Mouse (Mus musculus) forebrain, embryonic 14.5 days (tissue): ENCODE measurements around the gene Tusc2. TPM values are rescaled to one million over a fixed set of nuclear protein-coding genes. Genes with fewer than 3 reads are reported as not detected.

Experiments
- ATAC-seq: fragments of 200-750 bp; cut with Nextera tagmentation; 2 replicates; pipeline ENCODE4 v1.8.0; 2017; ENCODE audit warnings: mild to moderate bottlenecking, moderate library complexity
- DNase-seq: peaks from one replicate; pipeline ENCODE4 v3.0.0-alpha.2; 2015; ENCODE audit warnings: low spot score
- H3K27ac ChIP-seq: fragments of 300-500 bp; sonication (generic); 2 replicates; pipeline ENCODE4 v1.5.1; 2014; ENCODE audit warnings: low read depth, mild to moderate bottlenecking, control low read depth, low read length, moderate library complexity
- H3K27me3 ChIP-seq: fragments of 300-500 bp; sonication (generic); replicated peaks from 2 replicates; pipeline ENCODE4 v1.6.1; 2014; ENCODE audit warnings: low read length, control low read depth, mixed read lengths; ENCODE audit not compliant: control insufficient read depth, insufficient read depth
- H3K36me3 ChIP-seq: fragments of 300-500 bp; sonication (generic); 2 replicates; pipeline ENCODE4 v1.6.1; 2014; ENCODE audit warnings: low read length, control low read depth; ENCODE audit not compliant: control insufficient read depth, insufficient read depth
- H3K4me1 ChIP-seq: fragments of 300-500 bp; sonication (generic); 2 replicates; pipeline ENCODE4 v1.6.1; 2014; ENCODE audit warnings: antibody characterized with exemption, low read length, control low read depth; ENCODE audit not compliant: control insufficient read depth, insufficient read depth
- H3K4me2 ChIP-seq: fragments of 300-500 bp; sonication (generic); 2 replicates; pipeline ENCODE4 v1.6.1; 2014; ENCODE audit warnings: mild to moderate bottlenecking, control low read depth, low read length
- H3K4me3 ChIP-seq: fragments of 300-500 bp; sonication (generic); 2 replicates; pipeline ENCODE4 v1.5.1; 2014; ENCODE audit warnings: low read depth, low read length, control low read depth
- H3K9ac ChIP-seq: fragments of 300-500 bp; sonication (generic); 2 replicates; pipeline ENCODE4 v1.6.1; 2014; ENCODE audit warnings: mild to moderate bottlenecking, low read length, control low read depth, moderate library complexity
- H3K9me3 ChIP-seq: fragments of 300-500 bp; sonication (generic); replicated peaks from 2 replicates; pipeline ENCODE4 v1.6.1; 2016; ENCODE audit warnings: low read length, control low read depth, mixed read lengths; ENCODE audit not compliant: control insufficient read depth
- WGBS: fragments of 180-500 bp; shearing (Covaris S2); extraction: QIAGEN DNeasy Blood & Tissue Kit; methylation state at CpG from one replicate; pipeline ENCODE4 v1.1.7; 2014; 5-methylcytosine and 5-hydroxymethylcytosine counted together
- polyA plus RNA-seq: library from polyadenylated mRNA; unstranded; fragments of >200 nt; fragmentation: Nextera tagmentation; extraction: Ambion mirVana; gene quantifications from 2 replicates; pipeline ENCODE4 v1.2.1, GENCODE M21; 2014

The Tusc2 gene
- polyA plus RNA-seq, 1 experiment from 2014 or later = 107 TPM

DNA sequence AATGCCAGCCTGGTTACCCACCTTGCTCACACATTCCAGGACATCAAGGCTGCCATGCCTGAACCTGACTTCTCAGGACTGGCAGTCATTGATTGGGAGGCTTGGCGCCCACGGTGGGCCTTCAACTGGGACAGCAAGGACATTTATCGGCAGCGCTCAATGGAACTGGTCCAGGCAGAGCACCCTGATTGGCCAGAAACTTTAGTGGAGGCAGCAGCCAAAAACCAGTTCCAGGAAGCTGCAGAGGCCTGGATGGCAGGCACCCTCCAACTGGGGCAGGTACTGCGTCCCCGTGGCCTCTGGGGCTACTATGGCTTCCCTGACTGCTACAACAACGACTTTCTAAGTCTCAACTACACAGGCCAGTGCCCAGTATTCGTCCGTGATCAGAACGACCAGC is 14.8 kb downstream of the Tusc2 start:
- Histone ChIP-seq H3K9me3 (no peaks in the 10 kb centered on the region), H3K9ac (no peak overlapping the region), H3K4me3 (no peak overlapping the region), H3K36me3 (peaks cover 18% of the 10 kb centered on the region), H3K4me1 (peaks cover 13% of the 10 kb centered on the region), H3K27me3 (no peaks in the 10 kb centered on the region), H3K4me2 (no peak overlapping the region), H3K27ac (no peak overlapping the region)
- DNase-seq = no peak
- 93% methylated on average over 10 of the region's 10 CpGs for WGBS
- no peak for ATAC-seq

DNA sequence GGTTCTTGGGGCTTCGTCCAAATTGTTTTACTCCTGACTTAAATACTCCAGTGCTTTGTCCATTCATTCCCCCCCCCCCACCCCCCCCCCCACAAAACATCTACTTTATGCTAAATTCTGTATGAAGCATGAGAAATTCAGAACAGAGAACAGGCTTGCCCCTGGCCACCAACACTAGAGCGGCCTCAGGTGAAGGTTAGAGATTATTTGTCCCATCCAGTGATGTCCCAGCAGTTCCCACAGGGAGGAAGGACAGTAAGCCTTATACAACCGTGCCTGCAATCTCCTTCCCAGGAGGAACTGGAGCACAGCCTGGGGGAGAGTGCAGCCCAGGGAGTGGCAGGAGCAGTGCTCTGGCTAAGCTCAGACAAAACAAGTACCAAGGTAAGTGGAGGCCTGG is 15.5 kb downstream of the Tusc2 start, which contains the start of gene Naa80:
TSS of gene Naa80 (plus strand) at position 301 of the 400 bp plus-strand sequence.
- Histone ChIP-seq H3K9ac (0 out of 2 replicates have a peak within 1 kb of the TSS, but pooled peaks have one; percentile 21), H3K9me3 (no peaks in the 10 kb centered on the region), H3K27ac (peak within 1 kb of the TSS; percentile 11; the same call in 1 of the 2 replicates), H3K4me3 (no peak within 1 kb of the TSS), H3K27me3 (no peaks in the 10 kb centered on the region), H3K36me3 (peaks cover 17% of the 10 kb centered on the region), H3K4me2 (no peak within 1 kb of the TSS), H3K4me1 (peaks cover 13% of the 10 kb centered on the region)
- DNase-seq (no peak), ATAC-seq (no peak)
- 84% methylated on average over 3 of the region's 3 CpGs for WGBS

DNA sequence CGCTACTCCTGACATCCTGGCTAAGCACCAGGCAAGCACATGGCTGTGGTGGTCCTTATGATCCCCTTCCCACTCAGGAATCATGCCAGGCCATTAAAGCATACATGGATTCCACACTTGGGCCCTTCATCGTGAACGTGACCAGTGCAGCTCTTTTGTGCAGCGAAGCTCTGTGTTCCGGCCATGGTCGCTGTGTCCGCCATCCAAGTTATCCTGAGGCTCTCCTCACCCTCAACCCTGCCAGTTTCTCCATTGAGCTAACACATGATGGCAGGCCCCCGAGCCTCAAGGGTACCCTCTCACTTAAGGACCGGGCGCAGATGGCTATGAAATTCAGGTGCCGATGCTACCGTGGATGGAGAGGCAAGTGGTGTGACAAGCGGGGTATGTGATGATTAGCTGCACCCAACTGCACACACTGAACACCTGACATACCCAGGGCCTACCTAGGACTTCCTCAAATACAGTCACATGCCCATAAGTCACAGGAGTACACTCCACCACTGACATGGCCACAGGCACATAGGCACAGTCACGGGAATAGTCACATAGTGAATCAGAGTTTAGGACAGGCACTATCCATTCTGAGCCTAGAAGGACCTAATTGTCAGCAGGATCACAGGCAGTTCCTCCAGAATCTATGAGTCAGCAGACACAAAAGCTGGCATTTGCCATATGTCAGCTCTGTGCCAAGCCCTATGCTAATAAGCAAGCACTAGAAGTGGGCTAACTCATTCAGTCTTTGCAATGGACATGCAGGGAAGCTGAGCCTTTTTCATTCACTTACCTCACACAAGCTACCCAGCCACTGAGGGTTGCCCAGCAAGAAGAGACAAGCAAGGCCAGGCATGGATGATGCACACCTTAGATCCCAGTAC is 16.2 kb downstream of the Tusc2 start:
- DNase-seq (peak; percentile 32), ATAC-seq (no peak)
- peaks cover 16% of the 10 kb centered on the region; the same call in 1 of the 2 replicates for H3K36me3 ChIP-seq
- H3K27me3 ChIP-seq = no peaks in the 10 kb centered on the region
- H3K4me1 ChIP-seq = peaks cover 13% of the 10 kb centered on the region
- 94% methylated on average over 14 of the region's 14 CpGs for WGBS
- H3K4me2 ChIP-seq = no peak overlapping the region
- H3K27ac ChIP-seq = peak overlapping the region; percentile 11; the same call in 1 of the 2 replicates
- H3K4me3 ChIP-seq = no peak overlapping the region
- 0 out of 2 replicates have a peak overlapping the region, but pooled peaks have one; percentile 21 for H3K9ac ChIP-seq
- no peaks in the 10 kb centered on the region for H3K9me3 ChIP-seq

DNA sequence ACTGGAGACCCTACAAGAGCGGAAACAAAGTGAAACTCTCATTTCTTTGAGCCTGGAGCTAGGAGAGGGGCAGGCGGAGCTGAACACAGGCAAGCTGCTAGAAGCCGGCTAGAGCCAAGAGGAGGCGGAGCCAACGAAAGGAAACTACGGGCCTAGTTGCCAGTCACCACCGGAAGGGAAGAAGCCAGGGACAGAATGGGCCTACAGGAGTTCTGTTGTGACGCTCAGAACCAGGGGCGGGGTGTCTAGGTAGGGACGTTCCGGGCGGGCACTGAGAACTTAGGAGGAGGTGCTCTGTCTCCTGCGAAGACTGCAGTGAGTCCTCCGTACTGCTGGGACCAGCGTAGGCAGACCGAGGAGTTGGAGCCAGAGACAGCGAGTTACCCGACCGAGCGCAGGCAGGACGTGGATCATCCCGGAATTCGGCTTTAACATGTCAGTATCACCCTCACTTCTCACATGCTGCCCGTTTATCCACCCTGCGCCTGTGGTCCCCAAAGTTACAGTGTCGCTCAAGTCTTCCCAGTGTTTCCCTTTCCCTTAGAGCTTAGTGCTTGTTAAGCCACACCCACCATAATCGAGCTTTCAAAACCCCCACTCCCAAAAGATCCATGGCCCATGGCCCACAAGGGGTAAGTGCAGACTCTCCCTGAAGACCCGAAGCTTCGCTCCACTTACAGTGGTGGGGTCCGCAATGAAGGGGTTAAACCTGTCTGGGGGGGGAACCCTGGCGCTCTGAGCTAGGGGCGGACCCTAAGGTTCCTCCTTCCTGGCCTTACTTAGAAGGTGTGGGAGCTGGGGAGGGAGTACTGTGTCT is 17.7 kb downstream of the Tusc2 start, which contains the start of gene Hyal3:
TSS of gene Hyal3 (plus strand) at position 318 of the 817 bp plus-strand sequence.
- H3K36me3 ChIP-seq = peaks cover 11% of the 10 kb centered on the region; the same call in 1 of the 2 replicates
- peak; percentile 95 for DNase-seq
- H3K27me3 ChIP-seq = no peaks in the 10 kb centered on the region
- H3K27ac ChIP-seq = peak within 1 kb of the TSS; percentile 74
- peak within 1 kb of the TSS; percentile 60 for H3K9ac ChIP-seq
- peaks cover 13% of the 10 kb centered on the region for H3K4me1 ChIP-seq
- peak within 1 kb of the TSS; percentile 58 for H3K4me3 ChIP-seq
- WGBS = 1% methylated on average over 32 of the region's 32 CpGs
- H3K9me3 ChIP-seq = no peaks in the 10 kb centered on the region
- H3K4me2 ChIP-seq = peak within 1 kb of the TSS; percentile 71
- peak; percentile 87 for ATAC-seq

DNA sequence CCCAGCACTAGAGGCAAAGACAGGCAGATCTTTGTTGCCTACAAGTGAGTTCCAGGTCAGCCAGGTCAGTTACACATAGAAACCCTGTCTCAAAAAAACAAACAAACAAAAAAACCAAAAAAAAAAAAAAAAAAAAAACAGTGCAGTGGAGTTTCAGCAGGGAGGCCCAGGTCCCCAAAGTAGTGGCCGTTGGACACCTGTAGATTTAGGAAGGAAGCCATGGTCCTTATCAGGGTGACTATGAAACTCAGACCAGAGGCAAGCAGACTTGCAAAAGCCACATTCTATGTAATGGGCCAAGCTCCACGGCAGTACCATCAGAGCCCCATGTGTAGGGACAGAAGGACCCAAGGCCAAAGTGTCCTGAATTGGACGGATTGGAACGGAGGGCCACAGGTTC is 18.5 kb downstream of the Tusc2 start:
- ATAC-seq (no peak), DNase-seq (no peak)
- Histone ChIP-seq H3K9ac (peak overlapping the region; percentile 60), H3K4me3 (peak overlapping the region; percentile 58), H3K27me3 (no peaks in the 10 kb centered on the region), H3K27ac (no peak overlapping the region; the same call in 1 of the 2 replicates), H3K4me2 (peak overlapping the region; percentile 71), H3K9me3 (no peaks in the 10 kb centered on the region), H3K36me3 (peaks cover 11% of the 10 kb centered on the region; the same call in 1 of the 2 replicates), H3K4me1 (peaks cover 13% of the 10 kb centered on the region)
- WGBS = 76% methylated on average over 4 of the region's 4 CpGs

DNA sequence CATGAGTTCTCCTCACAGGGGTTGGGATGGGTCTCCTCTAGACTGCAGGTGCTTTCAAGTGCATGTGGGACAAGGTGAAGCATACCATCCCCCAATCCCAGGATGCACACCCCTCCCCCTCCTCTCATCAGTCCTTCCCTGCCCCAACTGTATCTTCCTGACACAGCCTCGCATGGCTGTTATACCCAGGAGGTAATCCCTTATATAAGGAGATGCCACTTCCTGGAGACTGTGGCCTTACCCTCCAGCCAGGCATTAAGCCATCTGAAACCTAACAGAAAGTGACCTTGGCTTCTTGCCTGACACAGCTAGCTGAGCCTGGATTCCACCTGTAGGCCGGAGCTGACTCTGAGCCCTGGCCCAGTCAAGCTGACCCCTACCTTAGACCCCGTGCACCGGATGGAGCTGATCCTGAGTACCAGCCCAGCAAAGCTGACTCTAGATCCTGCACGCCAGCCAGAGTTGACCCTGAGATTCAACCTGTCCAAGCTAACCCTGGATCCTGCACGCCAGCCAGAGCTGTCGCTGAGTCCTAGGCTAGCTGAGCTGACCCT is 19.5 kb downstream of the Tusc2 start:
- no peak overlapping the region for H3K4me2 ChIP-seq
- H3K27me3 ChIP-seq = no peaks in the 10 kb centered on the region
- no peak for ATAC-seq
- no peak overlapping the region for H3K4me3 ChIP-seq
- no peak overlapping the region for H3K9ac ChIP-seq
- DNase-seq = no peak
- no peaks in the 10 kb centered on the region for H3K9me3 ChIP-seq
- H3K36me3 ChIP-seq = peaks cover 11% of the 10 kb centered on the region; the same call in 1 of the 2 replicates
- peaks cover 13% of the 10 kb centered on the region for H3K4me1 ChIP-seq
- 89% methylated on average over 7 of the region's 7 CpGs for WGBS
- H3K27ac ChIP-seq = no peak overlapping the region

DNA sequence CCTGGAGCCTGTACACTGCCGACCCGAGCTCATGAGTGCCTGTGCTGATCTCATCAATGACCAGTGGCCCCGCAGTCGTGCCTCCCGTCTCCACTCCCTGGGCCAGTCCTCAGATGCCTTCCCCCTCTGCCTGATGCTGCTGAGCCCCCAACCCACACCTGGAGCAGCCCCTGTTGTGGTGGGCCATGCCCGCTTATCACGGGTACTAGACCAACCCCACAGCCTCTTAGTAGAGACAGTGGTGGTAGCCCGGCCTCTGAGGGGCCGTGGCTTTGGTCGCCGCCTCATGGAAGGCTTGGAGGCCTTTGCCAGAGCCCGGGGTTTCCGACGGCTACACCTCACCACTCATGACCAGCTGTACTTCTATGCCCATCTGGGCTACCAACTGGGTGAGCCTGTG is 20.1 kb downstream of the Tusc2 start:
- Histone ChIP-seq H3K9ac (no peak overlapping the region), H3K9me3 (no peaks in the 10 kb centered on the region), H3K4me1 (peaks cover 15% of the 10 kb centered on the region), H3K36me3 (peaks cover 11% of the 10 kb centered on the region; the same call in 1 of the 2 replicates), H3K27ac (no peak overlapping the region), H3K4me2 (no peak overlapping the region), H3K4me3 (no peak overlapping the region), H3K27me3 (no peaks in the 10 kb centered on the region)
- 90% methylated on average over 14 of the region's 14 CpGs for WGBS
- DNase-seq = no peak
- no peak for ATAC-seq

DNA sequence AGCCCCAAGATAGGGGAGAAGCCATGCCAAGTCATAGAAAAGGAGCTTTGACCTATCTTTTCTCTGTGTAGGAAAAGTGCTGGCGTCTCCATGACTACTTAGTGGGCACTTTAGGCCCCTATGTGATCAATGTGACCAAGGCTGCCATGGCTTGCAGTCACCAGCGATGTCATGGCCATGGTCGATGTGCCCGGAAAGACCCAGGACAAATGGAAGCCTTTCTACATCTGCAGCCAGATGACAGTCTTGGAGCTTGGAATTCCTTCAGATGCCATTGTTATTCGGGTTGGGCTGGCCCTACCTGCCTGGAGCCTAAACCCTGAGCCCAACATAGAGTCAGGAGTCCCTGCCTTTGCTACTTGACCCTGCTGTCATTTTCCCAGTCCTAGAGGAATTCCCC is 23.4 kb downstream of the Tusc2 start:
- Histone ChIP-seq H3K4me2 (no peak overlapping the region), H3K36me3 (peaks cover 27% of the 10 kb centered on the region), H3K4me3 (no peak overlapping the region), H3K9ac (no peak overlapping the region), H3K4me1 (peaks cover 6% of the 10 kb centered on the region), H3K27me3 (no peaks in the 10 kb centered on the region), H3K27ac (no peak overlapping the region), H3K9me3 (no peaks in the 10 kb centered on the region)
- no peak for DNase-seq
- 95% methylated on average over 5 of the region's 5 CpGs for WGBS
- no peak for ATAC-seq
